Mouse (Mus musculus) midbrain, postnatal 0 days (tissue): ENCODE results near the gene Banp. TPM values are rescaled to one million over a fixed set of nuclear protein-coding genes. Genes with fewer than 3 reads are reported as not detected.

ENCODE experiments used
- ATAC-seq: fragments of 200-750 bp; cut with Nextera tagmentation; 2 replicates; pipeline ENCODE4 v1.8.0; 2017; ENCODE audit warnings: moderate number of reproducible peaks, mild to moderate bottlenecking, moderate TSS enrichment, moderate library complexity; ENCODE audit not compliant: low FRiP score
- DNase-seq: peaks from one replicate; pipeline ENCODE4 v3.0.0-alpha.2; 2015; ENCODE audit warnings: low spot score
- H3K27ac ChIP-seq: fragments of 300-500 bp; sonication (generic); 2 replicates; pipeline ENCODE4 v1.5.1; 2014; ENCODE audit warnings: low read depth, mild to moderate bottlenecking, low read length, mixed read lengths
- H3K27me3 ChIP-seq: fragments of 300-500 bp; sonication (generic); 2 replicates; pipeline ENCODE4 v1.6.1; 2014; ENCODE audit warnings: low read length, control low read depth, mixed read lengths; ENCODE audit not compliant: insufficient read depth
- H3K36me3 ChIP-seq: fragments of 300-500 bp; sonication (generic); 2 replicates; pipeline ENCODE4 v1.6.1; 2014; ENCODE audit warnings: low read length, control low read depth, mixed read lengths; ENCODE audit not compliant: insufficient read depth
- H3K4me1 ChIP-seq: fragments of 300-500 bp; sonication (generic); 2 replicates; pipeline ENCODE4 v1.6.1; 2014; ENCODE audit warnings: mild to moderate bottlenecking, control low read depth, antibody characterized with exemption, low read length, mixed read lengths; ENCODE audit not compliant: insufficient read depth
- H3K4me2 ChIP-seq: fragments of 300-500 bp; sonication (generic); 2 replicates; pipeline ENCODE4 v1.6.1; 2014; ENCODE audit warnings: low read depth, mild to moderate bottlenecking, low read length, mixed read lengths; ENCODE audit not compliant: poor library complexity, severe bottlenecking
- H3K4me3 ChIP-seq: fragments of 300-500 bp; sonication (generic); 2 replicates; pipeline ENCODE4 v1.5.1; 2014; ENCODE audit warnings: low read depth, mild to moderate bottlenecking, low read length, moderate library complexity
- H3K9ac ChIP-seq: fragments of 300-500 bp; sonication (generic); replicated peaks from 2 replicates; pipeline ENCODE4 v1.6.1; 2014; ENCODE audit warnings: mild to moderate bottlenecking, low read length, moderate library complexity, mixed read lengths; ENCODE audit not compliant: poor library complexity, severe bottlenecking
- H3K9me3 ChIP-seq: fragments of 300-500 bp; sonication (generic); 2 replicates; pipeline ENCODE4 v1.6.1; 2016; ENCODE audit warnings: low read length, control low read depth
- CTCF ChIP-seq: IDR thresholded peaks from 2 replicates; pipeline ENCODE4 v1.5.1; 2016; ENCODE audit warnings: antibody characterized with exemption, mild to moderate bottlenecking
- WGBS: fragments of 180-500 bp; shearing (Covaris S2); extraction: QIAGEN DNeasy Blood & Tissue Kit; methylation state at CpG from one replicate; pipeline ENCODE4 v1.1.7; 2014; 5-methylcytosine and 5-hydroxymethylcytosine counted together
- polyA plus RNA-seq: library from polyadenylated mRNA; unstranded; fragments of >200 nt; fragmentation: Nextera tagmentation; extraction: Ambion mirVana; gene quantifications from 2 replicates; pipeline ENCODE4 v1.2.1, GENCODE M21; 2015
- total RNA-seq: library from RNA; depleted of rRNA; stranded (reverse); fragments of >200 nt; gene quantifications from 2 replicates; pipeline ENCODE4 v1.2.3, GENCODE M21; 2014; rRNA removed

Gene Banp
- total RNA-seq (37.1 and 51.6 TPM in 2 replicates), polyA plus RNA-seq (22.4 and 24.8 TPM in 2 replicates)

GRCm38 (mm10) chr8:121949222-121949800 lies at the start of gene Banp:
TSS of gene Banp (plus strand) at chr8:121949750.
- DNase-seq: no peak
- Histone ChIP-seq H3K27ac (peak within 1 kb of the TSS; percentile 98), H3K4me1 (peaks cover 6% of the 10 kb centered on the region; the same call in 1 of the 2 replicates), H3K9me3 (no peaks in the 10 kb centered on the region), H3K4me2 (peak within 1 kb of the TSS; percentile 79), H3K4me3 (peak within 1 kb of the TSS; percentile 89), H3K27me3 (no peaks in the 10 kb centered on the region), H3K9ac (peak within 1 kb of the TSS; percentile 98), H3K36me3 (no peaks in the 10 kb centered on the region)
- TF ChIP-seq CTCF: no peak
- 65% methylated on average over 6 of the region's 6 CpGs for WGBS
- no peak for ATAC-seq

GRCm38 (mm10) chr8:121901498-121902236 lies 47.9 kb upstream of the Banp start:
- Histone ChIP-seq H3K27me3 (no peaks in the 10 kb centered on the region), H3K27ac (no peak overlapping the region; the same call in 1 of the 2 replicates), H3K9ac (peak overlapping the region; percentile 33; the same call in 1 of the 2 replicates), H3K4me2 (peak overlapping the region; percentile 10), H3K36me3 (no peaks in the 10 kb centered on the region), H3K4me1 (peaks cover 18% of the 10 kb centered on the region; the same call in 1 of the 2 replicates), H3K4me3 (no peak overlapping the region), H3K9me3 (no peaks in the 10 kb centered on the region)
- DNase-seq (no peak), ATAC-seq (no peak)
- no peak for TF ChIP-seq CTCF
- 64% methylated on average over 8 of the region's 8 CpGs for WGBS

- Histone ChIP-seq H3K9me3 (no peaks in the 10 kb centered on the region), H3K27me3 (no peaks in the 10 kb centered on the region), H3K4me3 (peak overlapping the region; percentile 85), H3K4me2 (0 out of 2 replicates have a peak overlapping the region, but pooled peaks have one; percentile 6), H3K36me3 (no peaks in the 10 kb centered on the region), H3K27ac (no peak overlapping the region), H3K9ac (peak overlapping the region; percentile 29; the same call in 1 of the 2 replicates), H3K4me1 (peaks cover 5% of the 10 kb centered on the region; the same call in 1 of the 2 replicates)
- DNase-seq (no peak), ATAC-seq (no peak)
- TF ChIP-seq CTCF: peak; percentile 19; the same call in 1 of the 2 replicates
- WGBS: 68% methylated on average over 6 of the region's 6 CpGs
These were observed 45.6 kb upstream of the Banp start for GRCm38 (mm10) chr8:121903977-121904376.

GRCm38 (mm10) chr8:121904999-121905398 lies 44.6 kb upstream of the Banp start:
- no peaks in the 10 kb centered on the region for H3K9me3 ChIP-seq
- no peaks in the 10 kb centered on the region for H3K36me3 ChIP-seq
- peak overlapping the region; percentile 93 for H3K4me2 ChIP-seq
- WGBS: 84% methylated on average over 9 of the region's 9 CpGs
- H3K4me1 ChIP-seq: peaks cover 5% of the 10 kb centered on the region; the same call in 1 of the 2 replicates
- peak overlapping the region; percentile 85 for H3K4me3 ChIP-seq
- no peak for DNase-seq
- H3K27ac ChIP-seq: no peak overlapping the region
- TF ChIP-seq CTCF: no peak
- ATAC-seq: no peak
- H3K27me3 ChIP-seq: no peaks in the 10 kb centered on the region
- H3K9ac ChIP-seq: no peak overlapping the region

GRCm38 (mm10) chr8:121905420-121905819 lies 44.1 kb upstream of the Banp start:
- Histone ChIP-seq H3K36me3 (no peaks in the 10 kb centered on the region), H3K27me3 (no peaks in the 10 kb centered on the region), H3K9ac (peak overlapping the region; percentile 80), H3K9me3 (no peaks in the 10 kb centered on the region), H3K4me2 (peak overlapping the region; percentile 93), H3K27ac (no peak overlapping the region), H3K4me3 (peak overlapping the region; percentile 85), H3K4me1 (peaks cover 5% of the 10 kb centered on the region; the same call in 1 of the 2 replicates)
- WGBS: 50% methylated on average over 1 of the region's 1 CpGs
- no peak for ATAC-seq
- DNase-seq: no peak
- no peak for TF ChIP-seq CTCF

GRCm38 (mm10) chr8:121905864-121906263 lies 43.7 kb upstream of the Banp start:
- TF ChIP-seq CTCF: no peak
- 27% methylated on average over 5 of the region's 5 CpGs for WGBS
- Histone ChIP-seq H3K4me1 (peaks cover 5% of the 10 kb centered on the region; the same call in 1 of the 2 replicates), H3K9me3 (no peaks in the 10 kb centered on the region), H3K36me3 (no peaks in the 10 kb centered on the region), H3K27ac (no peak overlapping the region), H3K4me2 (peak overlapping the region; percentile 93), H3K4me3 (peak overlapping the region; percentile 85), H3K27me3 (no peaks in the 10 kb centered on the region), H3K9ac (peak overlapping the region; percentile 80)
- ATAC-seq (no peak), DNase-seq (no peak)
